Comparison of ENCODE assay signal across 8 mouse cellular contexts in the genomic region with DNA sequence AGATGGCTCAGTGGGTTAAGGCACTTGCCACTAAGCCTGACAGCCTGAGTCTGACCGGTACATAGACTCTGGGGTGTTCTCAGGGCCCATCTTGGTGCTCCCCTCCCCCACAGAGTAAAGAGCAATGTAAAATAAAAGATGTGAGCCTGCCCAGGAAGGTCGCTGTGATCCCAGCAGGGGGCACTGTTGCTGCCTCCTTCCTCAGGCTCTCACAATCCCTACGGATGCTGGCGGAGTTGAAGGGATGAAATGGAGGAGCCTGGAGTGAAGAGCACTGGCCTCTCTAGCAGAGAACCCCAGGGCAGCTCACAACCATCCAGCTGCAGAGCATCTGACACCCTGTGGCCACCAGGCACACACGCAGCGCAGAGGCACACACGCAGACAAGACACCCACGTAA. TPM values are rescaled to one million over a fixed set of nuclear protein-coding genes. Genes with fewer than 3 reads are reported as not detected.
A peak's percentile ranks its signal among the peaks of the same experiment; 100 is the strongest.
DNase-seq lines count a peak whose midpoint lies in the region; ATAC-seq and TF ChIP-seq lines count a peak whose summit lies in the region.

No protein-coding gene starts in this region.

- H3K27me3 ChIP-seq in thymus, adult 2 months (ENCODE audit: control insufficient read depth, insufficient read depth, low read length), result no peaks in the 10 kb centered on the region
- no peaks in the 10 kb centered on the region for H3K27me3 ChIP-seq in hindbrain, postnatal 0 days (ENCODE audit: insufficient read depth, low read length)

- no peaks in the 10 kb centered on the region for H3K36me3 ChIP-seq in thymus, adult 2 months (ENCODE audit: control insufficient read depth, insufficient read depth, low read length)
- H3K36me3 ChIP-seq in hindbrain, postnatal 0 days (ENCODE audit: insufficient read depth, low read length), result peaks cover 51% of the 10 kb centered on the region

- peak; percentile 48; the same call in 1 of the 2 replicates for ATAC-seq in hindbrain, postnatal 0 days

- no peaks in the 10 kb centered on the region for H3K4me1 ChIP-seq in thymus, adult 2 months (replicated peaks; ENCODE audit: control insufficient read depth, insufficient read depth, low read length)
- H3K4me1 ChIP-seq in hindbrain, postnatal 0 days (ENCODE audit: insufficient read depth, low read length), result no peaks in the 10 kb centered on the region

- no peak overlapping the region for H3K27ac ChIP-seq in thymus, adult 2 months (ENCODE audit: control insufficient read depth, insufficient read depth, low read length)
- H3K27ac ChIP-seq in hindbrain, postnatal 0 days, result no peak overlapping the region

- no peak overlapping the region for H3K4me3 ChIP-seq in thymus, adult 2 months (ENCODE audit: control insufficient read depth, insufficient read depth, low read length)
- H3K4me3 ChIP-seq in hindbrain, postnatal 0 days (ENCODE audit: low read length), result no peak overlapping the region

- TF ChIP-seq CTCF in thymus, adult 2 months (IDR thresholded peaks at IDR 0.05; ENCODE audit: borderline replicate concordance, control insufficient read depth, extremely low read depth, insufficient read depth, low read length, poor library complexity), result peak; percentile 32; the same call in 1 of the 2 replicates
- peak; percentile 66 for TF ChIP-seq CTCF in hindbrain, postnatal 0 days (IDR thresholded peaks at IDR 0.05; ENCODE audit: low read depth)

- no peaks in the 10 kb centered on the region for H3K9me3 ChIP-seq in hindbrain, postnatal 0 days (ENCODE audit: low read length)

- DNase-seq in gastrocnemius, postnatal 14 days, result peak; percentile 51
- DNase-seq in gastrocnemius, postnatal 36 days, result no peak
- DNase-seq in thymus, adult 2 months, result no peak
- no peak for DNase-seq in thymus, postnatal 14 days
- peak; percentile 69 for DNase-seq in hindbrain, postnatal 0 days (ENCODE audit: low spot score)
- peak; percentile 70 for DNase-seq in lung, postnatal 10 days
- DNase-seq in natural killer cell, adult 2 months (ENCODE audit: low spot score in 2 of 2), result no peak
- no peak for DNase-seq in frontal cortex, postnatal 10 days (ENCODE audit: low spot score in 2 of 2)

- 93% methylated on average over 8 of the region's 8 CpGs for WGBS in thymus, adult 2 months
- WGBS in hindbrain, postnatal 0 days, result 35% methylated on average over 8 of the region's 8 CpGs

- no peak overlapping the region for H3K4me2 ChIP-seq in hindbrain, postnatal 0 days (ENCODE audit: low read depth, low read length)

- H3K9ac ChIP-seq in hindbrain, postnatal 0 days (replicated peaks; ENCODE audit: low read length), result no peak overlapping the region

- no peak for TF ChIP-seq POLR2A in thymus, adult 2 months (IDR thresholded peaks at IDR 0.05; ENCODE audit: control insufficient read depth, extremely low read depth, insufficient read depth, low read length, poor library complexity)

- intact Hi-C loops in gastrocnemius, postnatal 14 days (cut with DNase I; ENCODE audit: low total_unique reads), result no loop called here
- intact Hi-C loops in gastrocnemius, postnatal 36 days (cut with DNase I), result no loop called here

RNA-seq across cellular contexts. Expression of gene Limk1, which starts 19.9 kb away (rescaled TPM):
- total RNA-seq in gastrocnemius, postnatal 14 days (2021), result 1 to 10 TPM; 5.5 to 7.2 TPM
- total RNA-seq in gastrocnemius, postnatal 36 days (2021), result 1 to 10 TPM; 2.0 to 2.2 TPM
- 31.8 TPM in 2 replicates for polyA plus RNA-seq in thymus, adult 2 months (2012; rRNA removed)
- total RNA-seq in hindbrain, postnatal 0 days (2014; rRNA removed), result 89.7 and 90.6 TPM in 2 replicates
- 19.7 and 20.4 TPM in 2 replicates for polyA plus RNA-seq in hindbrain, postnatal 0 days (2015; fragmentation: Nextera tagmentation; extraction: Ambion mirVana)

RNA-seq across cellular contexts. Expression of gene Eif4h, which starts 29.2 kb away (rescaled TPM):
- 100 to 1,000 TPM; 110 to 114 TPM for total RNA-seq in gastrocnemius, postnatal 14 days (2021)
- 10 to 100 TPM; 90.2 to 93.5 TPM for total RNA-seq in gastrocnemius, postnatal 36 days (2021)
- 322 and 363 TPM in 2 replicates for polyA plus RNA-seq in thymus, adult 2 months (2012; rRNA removed)
- total RNA-seq in hindbrain, postnatal 0 days (2014; rRNA removed), result 472 and 489 TPM in 2 replicates
- 298 and 304 TPM in 2 replicates for polyA plus RNA-seq in hindbrain, postnatal 0 days (2015; fragmentation: Nextera tagmentation; extraction: Ambion mirVana)

RNA-seq across cellular contexts. Expression of gene Lat2, which starts 53.7 kb away (rescaled TPM):
- total RNA-seq in gastrocnemius, postnatal 14 days (2021), result 1 to 10 TPM; 1.3 to 1.5 TPM
- total RNA-seq in gastrocnemius, postnatal 36 days (2021), result 1 to 10 TPM; 1.4 TPM
- 7.8 and 7.9 TPM in 2 replicates for polyA plus RNA-seq in thymus, adult 2 months (2012; rRNA removed)
- total RNA-seq in hindbrain, postnatal 0 days (2014; rRNA removed), result 0.93 and 2.8 TPM in 2 replicates
- polyA plus RNA-seq in hindbrain, postnatal 0 days (2015; fragmentation: Nextera tagmentation; extraction: Ambion mirVana), result 1.6 and 4.8 TPM in 2 replicates

Comparison
In these comparisons a context has a peak if more than half of its experiments do, and no peak if none do; other contexts are left out.
1. DNase-seq: peak in gastrocnemius, postnatal 14 days (single experiment), hindbrain, postnatal 0 days (single experiment) and lung, postnatal 10 days (single experiment); none in gastrocnemius, postnatal 36 days (0 of 2), thymus, adult 2 months (single experiment), thymus, postnatal 14 days (single experiment), natural killer cell, adult 2 months (0 of 2) and frontal cortex, postnatal 10 days (0 of 2).
2. RNA of gene Limk1, which starts 19.9 kb away (total RNA-seq): 89.7 to 90.6 TPM in hindbrain, postnatal 0 days; 5.5 to 7.2 TPM in gastrocnemius, postnatal 14 days and 2.0 to 2.2 TPM in gastrocnemius, postnatal 36 days; every median in the first group is over 10 times any median in the second.